Mouse (Mus musculus) v-Abl transformed pro-B cells (cell line): ENCODE results near the gene Man2c1.

Experiments
- in situ Hi-C, 2 experiments: fragments of 400-800 bp; cut with MboI; formaldehyde crosslinking; loops; one replicate each; pipeline ENCODE4 v1.15.1; 2025; ENCODE audit not compliant: unreplicated experiment in 2 of 2

The Man2c1 gene

DNA sequence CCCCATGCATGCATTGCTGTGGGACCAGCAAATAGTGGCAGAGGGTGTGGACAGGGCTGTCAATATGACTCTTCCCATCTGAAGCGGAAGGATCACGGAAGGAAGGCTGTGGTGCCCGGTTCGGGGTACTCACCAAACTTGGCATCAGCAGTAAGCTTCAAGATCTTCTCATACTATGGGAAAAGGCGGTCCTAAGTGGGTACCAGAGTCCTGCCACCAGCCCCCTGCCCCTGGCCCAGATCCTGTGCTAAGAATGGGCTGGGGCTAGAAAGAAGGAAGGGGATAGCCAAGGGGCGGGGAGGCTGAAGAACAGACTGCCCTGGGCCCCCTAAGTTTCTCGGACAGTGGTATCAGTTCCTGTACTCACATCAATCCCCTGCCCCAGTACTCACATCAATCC, 25.9 kb downstream of the Man2c1 start:
- in situ Hi-C loops: loop anchor here in 1 of 2 experiments (5.0 kb wide), 1 partner anchor 286 kb away; the partner anchor contains the start of gene Ppcdc

DNA sequence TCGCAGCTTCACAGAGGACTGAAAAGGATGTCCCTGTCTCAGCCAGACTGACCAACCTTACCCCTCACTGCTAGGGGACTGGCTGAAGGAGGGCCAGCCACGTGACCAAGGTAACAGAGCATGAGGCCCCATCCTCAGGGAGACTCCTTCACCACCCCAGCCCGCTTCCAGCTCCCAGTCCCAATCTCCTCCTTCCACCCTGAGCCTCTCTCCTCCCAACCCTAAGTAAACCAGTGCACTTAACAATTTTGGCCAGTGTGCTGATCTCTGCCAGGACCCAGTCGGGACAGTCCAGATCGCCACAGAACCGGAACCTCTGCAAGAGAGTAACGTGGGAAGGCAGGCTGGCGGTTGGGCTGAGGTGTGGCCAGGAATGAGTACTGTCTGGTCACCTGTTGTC, 26.3 kb downstream of the Man2c1 start:
- in situ Hi-C loops: loop anchor here in 1 of 2 experiments (5.0 kb wide), 1 partner anchor 285 kb away; the partner anchor contains the start of gene Ppcdc

DNA sequence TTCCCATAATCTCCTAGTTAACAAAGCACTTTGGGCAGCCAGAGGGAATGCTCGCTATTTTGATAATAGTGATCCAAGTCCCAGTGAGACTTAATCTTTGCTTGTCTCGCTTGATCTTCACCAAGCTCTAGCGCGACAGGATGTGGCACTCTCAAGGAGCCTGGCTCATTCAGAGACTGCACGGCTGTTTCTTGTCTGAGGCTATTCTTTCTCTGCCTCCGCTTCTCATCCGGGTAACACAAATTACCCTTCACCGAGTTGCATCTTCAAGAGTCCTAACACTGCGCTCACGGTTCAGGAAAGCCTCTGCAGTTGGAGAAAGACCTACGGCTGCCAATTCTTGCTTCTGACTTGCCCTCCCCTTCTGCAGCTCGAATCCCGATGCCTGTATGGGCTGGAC, 27.0 kb downstream of the Man2c1 start:
- in situ Hi-C loops: loop anchor here in 1 of 2 experiments (5.0 kb wide), 1 partner anchor 285 kb away; the partner anchor contains the start of gene Ppcdc

DNA sequence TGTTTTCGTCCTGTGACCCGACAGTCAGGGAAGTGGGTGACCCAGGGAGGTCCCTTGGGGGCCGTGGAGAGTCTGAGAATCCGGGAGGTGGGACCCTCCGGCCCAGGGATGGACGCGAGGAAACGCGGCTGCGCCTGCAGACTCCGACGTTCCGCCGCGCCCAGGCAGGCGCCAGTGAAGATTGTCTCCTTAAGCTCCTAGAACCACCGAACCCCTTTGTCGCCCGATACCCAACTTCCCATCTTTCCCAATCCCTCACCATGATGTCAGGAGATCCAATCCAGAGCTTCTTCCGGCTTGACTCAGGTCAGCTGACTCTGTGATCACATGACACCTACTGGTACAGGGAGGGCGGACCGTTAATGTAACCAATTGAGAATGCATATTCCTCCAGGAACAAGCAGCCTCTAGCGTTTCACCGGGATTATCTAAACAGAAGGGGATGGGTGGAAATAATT, 27.6 kb downstream of the Man2c1 start, which contains the start of gene Commd4:
Commd4 (minus strand) TSS at position 319 of the 458 bp plus-strand sequence.
- in situ Hi-C loops: loop anchor here in 1 of 2 experiments (5.0 kb wide), 1 partner anchor 284 kb away; the partner anchor contains the start of gene Ppcdc

DNA sequence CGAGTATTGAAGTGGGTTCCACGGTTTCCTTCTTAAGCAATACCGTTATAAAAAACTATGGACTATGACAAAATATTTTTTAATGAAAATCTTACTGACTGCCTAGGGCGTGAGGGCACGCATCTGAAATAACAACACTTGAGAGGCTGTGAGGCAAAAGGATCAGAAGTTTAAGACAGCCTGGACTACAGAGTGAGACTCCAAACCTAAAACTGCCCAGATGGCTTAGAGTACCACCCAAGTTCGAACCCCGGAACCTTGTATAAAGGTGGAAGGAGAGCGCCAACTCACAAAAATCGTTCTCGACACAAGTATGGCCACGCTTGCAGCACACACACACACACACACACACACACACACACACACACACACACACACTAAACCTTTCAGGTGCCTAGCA, 28.0 kb downstream of the Man2c1 start:
- in situ Hi-C loops: loop anchor here in 1 of 2 experiments (5.0 kb wide), 1 partner anchor 284 kb away; the partner anchor contains the start of gene Ppcdc

DNA sequence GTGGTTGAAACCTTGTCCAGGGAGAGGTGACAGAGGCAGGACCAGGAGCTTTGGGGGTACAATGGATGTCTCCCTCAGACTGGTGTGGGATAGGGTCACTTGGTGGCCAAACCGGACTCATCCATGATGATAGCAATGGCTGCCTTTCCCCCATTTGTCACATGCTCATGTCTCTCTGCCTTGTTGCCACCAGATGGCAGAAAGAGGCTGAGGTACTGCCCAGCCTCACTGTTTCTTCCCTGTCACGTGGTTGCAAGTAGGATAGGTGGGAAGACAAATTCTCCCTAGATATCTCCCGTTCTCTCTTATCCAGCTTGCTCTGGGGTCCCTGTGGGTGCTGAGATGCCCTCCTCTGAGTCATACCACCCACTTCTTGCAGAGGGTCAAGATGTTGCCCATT, 32.0 kb downstream of the Man2c1 start:
- in situ Hi-C loops: loop anchor here (5.0 to 10.0 kb wide), 2 partner anchors 45 to 52 kb away; no protein-coding TSS in a partner anchor

DNA sequence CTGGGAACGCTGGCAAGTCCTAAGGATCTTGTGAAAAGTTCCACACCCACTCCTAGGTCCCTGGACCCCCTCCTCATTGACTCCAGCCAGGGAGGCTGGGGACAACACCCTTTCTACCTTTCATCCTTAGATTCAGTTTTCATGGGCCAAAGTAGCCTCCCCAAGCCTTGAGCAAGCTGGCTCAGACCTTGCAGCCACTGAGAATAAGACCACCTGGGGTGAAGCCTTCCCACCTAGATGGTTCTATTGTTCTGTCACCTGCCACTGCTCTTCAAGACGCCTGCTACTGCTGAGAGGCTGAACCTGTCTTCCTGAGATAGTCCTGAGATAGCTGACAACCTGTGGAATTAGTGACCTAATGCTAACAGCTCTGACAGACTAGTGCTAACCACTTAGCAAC, 32.6 kb downstream of the Man2c1 start:
- in situ Hi-C loops: loop anchor here (5.0 to 10.0 kb wide), 2 partner anchors 44 to 52 kb away; no protein-coding TSS in a partner anchor

DNA sequence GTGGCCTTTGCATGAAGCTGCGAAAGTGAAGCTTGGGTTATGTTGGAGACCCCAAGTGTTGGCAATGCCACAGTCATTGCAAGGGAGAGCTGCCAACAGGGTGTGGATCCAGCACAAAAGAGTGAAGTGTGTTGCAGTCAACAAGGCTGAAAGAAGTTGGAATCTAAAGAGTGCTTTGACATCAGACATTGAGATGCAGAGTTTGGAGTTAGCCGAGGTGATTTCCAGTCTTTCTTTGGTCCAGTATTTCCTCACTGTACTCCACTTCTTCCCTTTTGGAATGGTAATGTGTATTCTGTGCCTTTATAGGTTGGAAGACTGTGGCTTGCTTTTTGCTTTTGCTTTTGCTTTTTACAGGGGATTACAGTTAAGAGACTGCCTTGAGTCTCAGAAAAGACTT, 35.7 kb downstream of the Man2c1 start:
- in situ Hi-C loops: loop anchor here in 1 of 2 experiments (10.0 kb wide), 1 partner anchor 49 kb away; no protein-coding TSS in a partner anchor

DNA sequence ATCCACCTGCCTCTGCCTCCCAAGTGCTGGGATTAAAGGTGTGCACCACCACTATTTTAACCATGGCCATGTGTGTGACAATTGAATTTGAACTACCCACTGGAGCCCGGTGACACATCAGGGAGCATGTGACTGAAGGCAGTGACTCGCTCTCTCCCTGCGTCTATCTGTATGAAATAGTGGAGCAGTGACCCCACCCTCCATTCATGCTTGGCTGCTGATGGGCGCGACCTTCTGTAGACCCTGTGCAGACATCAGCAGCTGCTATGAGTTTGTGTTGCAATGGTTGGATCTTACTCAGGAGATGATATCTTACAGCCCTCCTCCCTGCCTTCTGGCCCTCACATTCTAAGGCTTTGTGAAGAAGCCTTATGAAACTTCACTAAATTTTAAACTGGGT, 37.9 kb downstream of the Man2c1 start:
- in situ Hi-C loops: loop anchor here in 1 of 2 experiments (10.0 kb wide), 1 partner anchor 46 kb away; no protein-coding TSS in a partner anchor
